Mouse (Mus musculus): ENCODE data around the gene Dennd4c.

DNA sequence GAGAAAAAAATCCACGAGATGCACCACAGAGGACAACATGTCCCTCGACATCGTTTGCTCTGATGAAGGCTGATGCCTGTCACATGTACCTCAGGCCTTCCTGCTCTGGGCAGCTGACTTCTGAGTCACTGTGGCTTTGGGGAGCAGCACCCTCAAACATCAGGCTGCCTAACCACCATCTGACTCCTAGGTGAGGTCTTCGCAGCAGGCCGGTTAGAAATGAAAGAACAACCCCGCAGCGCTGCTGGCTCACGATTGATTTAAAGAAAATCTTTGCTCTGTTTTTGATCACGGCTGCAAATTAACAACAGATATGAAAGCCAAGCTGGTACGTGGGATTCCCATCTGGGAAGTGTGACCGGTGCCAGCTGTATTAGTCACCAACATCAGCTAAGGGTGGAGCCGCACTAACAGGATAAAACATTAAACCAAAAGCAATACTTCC, 35.6 kb upstream of the Dennd4c start:
- TF ChIP-seq POLR2A (IDR thresholded peaks at IDR 0.05; ENCODE audit: insufficient read length, low read depth): peak; percentile 26
- no peak for TF ChIP-seq E2F4 (IDR thresholded peaks at IDR 0.05; ENCODE audit: insufficient read depth)
- TF ChIP-seq POLR2AphosphoS2 (IDR thresholded peaks at IDR 0.05; ENCODE audit: insufficient read length, low read depth): no peak
- TF ChIP-seq CEBPB (IDR thresholded peaks at IDR 0.05; ENCODE audit: insufficient read depth, poor library complexity, severe bottlenecking): no peak
- peak; percentile 77 for TF ChIP-seq USF1 (IDR thresholded peaks at IDR 0.05; ENCODE audit: low read depth)
- no peak for TF ChIP-seq TCF12 (IDR thresholded peaks at IDR 0.05; ENCODE audit: insufficient read depth, poor library complexity, severe bottlenecking)
- peak in 2 of 3 experiments; percentile 32 to 72 for TF ChIP-seq MYOD1 (IDR thresholded peaks at IDR 0.05; ENCODE audit: control insufficient read depth in 1 of 3, insufficient read length in 2 of 3, low read depth in 2 of 3)
- peak; percentile 78 for TF ChIP-seq MAX (IDR thresholded peaks at IDR 0.05; ENCODE audit: low read depth)

Data from myocyte (in vitro differentiated cells).